Mouse (Mus musculus) myocyte (in vitro differentiated cells): Measurements from ENCODE around the gene Smarcc2.

Experiments used
- CEBPB ChIP-seq: IDR thresholded peaks from 2 replicates; pipeline ENCODE4 v1.6.1; 2011; ENCODE audit warnings: mild to moderate bottlenecking, moderate library complexity; ENCODE audit not compliant: poor library complexity, insufficient read depth, severe bottlenecking
- E2F4 ChIP-seq: IDR thresholded peaks from one replicate; pipeline ENCODE4 v1.6.1; 2011; ENCODE audit warnings: mild to moderate bottlenecking, control low read depth, moderate library complexity; ENCODE audit not compliant: insufficient read depth
- MAX ChIP-seq: IDR thresholded peaks from one replicate; pipeline ENCODE4 v1.6.1; 2011; ENCODE audit warnings: low read depth, mild to moderate bottlenecking, control low read depth
- MYOD1 ChIP-seq, 3 experiments: IDR thresholded peaks; one replicate each; pipeline ENCODE4 v1.6.1; 2011; ENCODE audit warnings: control low read depth in 2 of 3, low read depth in 2 of 3, mild to moderate bottlenecking in 2 of 3, moderate library complexity in 1 of 3; ENCODE audit not compliant: insufficient read length in 2 of 3, control insufficient read depth in 1 of 3
- MYOG ChIP-seq, 3 experiments: IDR thresholded peaks; one replicate each; pipeline ENCODE4 v1.6.1; 2011; ENCODE audit warnings: control low read depth in 2 of 3, low read depth in 2 of 3, mild to moderate bottlenecking in 2 of 3; ENCODE audit not compliant: insufficient read length in 2 of 3, control insufficient read depth in 1 of 3, insufficient read depth in 1 of 3
- POLR2A ChIP-seq: IDR thresholded peaks from one replicate; pipeline ENCODE4 v1.6.1; 2011; ENCODE audit warnings: low read depth, mild to moderate bottlenecking, control low read depth, moderate library complexity; ENCODE audit not compliant: insufficient read length
- POLR2AphosphoS2 ChIP-seq: IDR thresholded peaks from one replicate; pipeline ENCODE4 v1.6.1; 2011; ENCODE audit warnings: low read depth, control low read depth; ENCODE audit not compliant: insufficient read length
- SRF ChIP-seq: IDR thresholded peaks from one replicate; pipeline ENCODE4 v1.6.1; 2011; ENCODE audit warnings: low read depth; ENCODE audit not compliant: control insufficient read depth, insufficient read length
- TCF12 ChIP-seq: IDR thresholded peaks from one replicate; pipeline ENCODE4 v1.6.1; 2011; ENCODE audit warnings: mild to moderate bottlenecking, control low read depth; ENCODE audit not compliant: poor library complexity, insufficient read depth, severe bottlenecking
- TCF3 ChIP-seq: IDR thresholded peaks from one replicate; pipeline ENCODE4 v1.6.1; 2011; ENCODE audit warnings: low read depth, control low read depth; ENCODE audit not compliant: insufficient read length
- USF1 ChIP-seq: IDR thresholded peaks from one replicate; pipeline ENCODE4 v1.6.1; 2011; ENCODE audit warnings: low read depth, mild to moderate bottlenecking, control low read depth, moderate library complexity

DNA sequence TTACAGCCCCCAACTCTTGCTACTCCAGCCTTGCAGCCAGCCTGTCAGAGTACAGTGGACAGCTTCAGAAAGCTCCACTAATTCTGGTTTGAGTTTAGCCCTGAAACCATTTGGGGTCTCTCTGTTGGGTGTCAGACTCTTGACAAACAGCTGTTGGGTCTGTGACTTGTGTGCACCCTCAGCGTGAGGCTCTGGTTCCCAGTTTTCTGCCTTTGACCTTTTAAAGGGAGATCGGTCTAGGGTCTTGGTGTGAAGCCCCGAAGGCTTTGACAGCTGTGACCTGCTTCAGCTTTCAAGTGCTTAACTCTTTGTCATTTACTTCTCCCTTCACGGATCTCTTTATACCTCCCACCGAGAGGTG lies 1.2 kb downstream of the Smarcc2 start:
- TF ChIP-seq POLR2A (no peak), MAX (no peak), POLR2AphosphoS2 (no peak), SRF (no peak), TCF12 (no peak), CEBPB (no peak), USF1 (no peak), E2F4 (no peak), TCF3 (no peak), MYOD1 (IDR thresholded peaks at IDR 0.05; ENCODE audit: control insufficient read depth in 1 of 3, insufficient read length in 2 of 3, low read depth in 2 of 3) (no peak), MYOG (IDR thresholded peaks at IDR 0.05; ENCODE audit: control insufficient read depth in 1 of 3, insufficient read depth in 1 of 3, insufficient read length in 2 of 3, low read depth in 2 of 3) (no peak)
